Mouse (Mus musculus) forebrain, postnatal 0 days (tissue): Measurements from ENCODE around the gene Ninj1. TPM values are rescaled to one million over a fixed set of nuclear protein-coding genes. Genes with fewer than 3 reads are reported as not detected.

Experiments
- ATAC-seq: fragments of 200-750 bp; cut with Nextera tagmentation; 2 replicates; pipeline ENCODE4 v1.8.0; 2017; ENCODE audit warnings: mild to moderate bottlenecking, moderate library complexity
- DNase-seq: peaks from one replicate; pipeline ENCODE4 v3.0.0-alpha.2; 2015
- H3K27ac ChIP-seq: fragments of 300-500 bp; sonication (generic); 2 replicates; pipeline ENCODE4 v1.5.1; 2014; ENCODE audit warnings: low read depth, mild to moderate bottlenecking, antibody characterized with exemption, low read length, moderate library complexity, mixed read lengths
- H3K27me3 ChIP-seq: fragments of 300-500 bp; sonication (generic); 2 replicates; pipeline ENCODE4 v1.6.1; 2014; ENCODE audit warnings: mild to moderate bottlenecking, low read length, mixed read lengths; ENCODE audit not compliant: insufficient read depth
- H3K36me3 ChIP-seq: fragments of 300-500 bp; sonication (generic); 2 replicates; pipeline ENCODE4 v1.6.1; 2014; ENCODE audit warnings: mild to moderate bottlenecking, moderate library complexity; ENCODE audit not compliant: insufficient read depth
- H3K4me1 ChIP-seq: fragments of 300-500 bp; sonication (generic); 2 replicates; pipeline ENCODE4 v1.6.1; 2014; ENCODE audit warnings: antibody characterized with exemption; ENCODE audit not compliant: insufficient read depth
- H3K4me2 ChIP-seq: fragments of 300-500 bp; sonication (generic); 2 replicates; pipeline ENCODE4 v1.6.1; 2014; ENCODE audit warnings: low read depth, mild to moderate bottlenecking, moderate library complexity
- H3K4me3 ChIP-seq: fragments of 300-500 bp; sonication (generic); 2 replicates; pipeline ENCODE4 v1.5.1; 2014; ENCODE audit warnings: low read depth, low read length, mixed read lengths
- H3K9ac ChIP-seq: fragments of 300-500 bp; sonication (generic); 2 replicates; pipeline ENCODE4 v1.6.1; 2014; ENCODE audit warnings: mild to moderate bottlenecking
- H3K9me3 ChIP-seq: fragments of 300-500 bp; sonication (generic); 2 replicates; pipeline ENCODE4 v1.6.1; 2016; ENCODE audit warnings: low read length
- CTCF ChIP-seq: sonication (generic); IDR thresholded peaks from 2 replicates; pipeline ENCODE4 v1.5.1; 2016; ENCODE audit warnings: antibody characterized with exemption, control low read depth, low read depth
- WGBS: fragments of 180-500 bp; shearing (Covaris S2); extraction: QIAGEN DNeasy Blood & Tissue Kit; methylation state at CpG from one replicate; pipeline ENCODE4 v1.1.7; 2014; 5-methylcytosine and 5-hydroxymethylcytosine counted together
- polyA plus RNA-seq: library from polyadenylated mRNA; unstranded; fragments of >200 nt; fragmentation: Nextera tagmentation; extraction: Ambion mirVana; gene quantifications from 2 replicates; pipeline ENCODE4 v1.2.1, GENCODE M21; 2015
- total RNA-seq: library from RNA; depleted of rRNA; stranded (reverse); fragments of >200 nt; gene quantifications from 2 replicates; pipeline ENCODE4 v1.2.3, GENCODE M21; 2014

Gene Ninj1
- total and polyA plus RNA-seq, 2 experiments from 2014 or later, result 16.5 to 37.0 TPM

DNA sequence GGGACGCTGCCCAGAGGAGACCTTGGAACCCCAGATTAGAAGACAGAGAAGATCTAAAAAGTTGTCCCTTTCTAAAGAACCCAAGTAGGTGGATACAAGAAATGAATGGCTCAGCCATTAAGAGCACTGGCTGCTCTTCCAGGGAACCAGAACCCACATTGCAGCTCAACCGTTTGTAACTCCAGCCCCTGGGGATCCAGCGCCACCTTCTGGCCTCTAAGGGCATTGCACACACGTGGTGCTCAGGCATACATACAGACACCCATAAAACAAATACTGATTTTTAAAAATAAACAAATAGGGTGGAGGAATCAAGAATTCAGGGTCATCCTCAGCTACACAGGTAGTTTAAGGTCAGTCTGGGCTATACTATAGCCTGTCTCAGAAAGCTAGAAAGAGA lies 30.6 kb upstream of the Ninj1 start:
- peak; percentile 48 for TF ChIP-seq CTCF
- H3K4me3 ChIP-seq, result no peak overlapping the region
- H3K27ac ChIP-seq, result no peak overlapping the region
- no peaks in the 10 kb centered on the region for H3K36me3 ChIP-seq
- no peak for DNase-seq
- no peak for ATAC-seq
- 71% methylated on average over 4 of the region's 4 CpGs for WGBS
- no peaks in the 10 kb centered on the region for H3K27me3 ChIP-seq
- H3K9ac ChIP-seq, result no peak overlapping the region
- no peaks in the 10 kb centered on the region for H3K9me3 ChIP-seq
- H3K4me2 ChIP-seq, result no peak overlapping the region
- H3K4me1 ChIP-seq, result 0 out of 2 replicates have a peak, but pooled peaks cover 3% of the 10 kb centered on the region

DNA sequence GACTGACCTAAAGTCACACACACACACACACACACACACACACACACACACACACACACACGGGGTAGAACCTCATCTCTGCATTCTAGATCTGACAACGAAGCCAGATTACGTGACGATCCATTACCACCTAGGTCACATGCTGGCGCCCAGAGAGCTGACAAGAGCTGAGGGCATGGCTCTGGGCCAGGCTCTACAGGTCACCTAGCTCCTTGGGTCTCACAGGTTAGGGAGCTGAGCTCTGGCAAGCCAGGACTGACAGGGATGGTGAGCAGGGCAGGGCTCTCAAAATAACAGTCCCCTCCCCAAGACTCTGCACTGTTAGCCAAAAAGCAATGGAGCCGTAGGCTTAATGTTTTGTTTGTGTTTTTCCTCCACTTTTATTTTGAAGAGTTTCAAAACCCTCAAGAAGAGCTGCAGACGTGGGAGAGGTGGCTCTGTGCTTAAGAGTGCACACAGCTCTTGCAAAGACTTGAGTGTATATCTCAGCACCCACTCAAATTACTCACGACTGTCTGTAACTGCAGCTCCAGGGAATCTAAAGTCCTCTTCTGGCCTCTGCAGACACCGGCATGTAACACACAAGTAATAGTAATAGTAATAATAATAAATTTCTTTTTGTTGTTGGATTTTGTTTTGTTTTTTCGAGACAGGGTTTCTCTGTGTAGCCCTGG lies 29.1 kb upstream of the Ninj1 start:
- ATAC-seq, result no peak
- Histone ChIP-seq H3K27ac (no peak overlapping the region), H3K4me1 (0 out of 2 replicates have a peak, but pooled peaks cover 3% of the 10 kb centered on the region), H3K9me3 (no peaks in the 10 kb centered on the region), H3K9ac (no peak overlapping the region), H3K4me3 (no peak overlapping the region), H3K36me3 (no peaks in the 10 kb centered on the region), H3K27me3 (no peaks in the 10 kb centered on the region), H3K4me2 (no peak overlapping the region)
- no peak for DNase-seq
- TF ChIP-seq CTCF, result no peak
- WGBS, result 76% methylated on average over 10 of the region's 10 CpGs

DNA sequence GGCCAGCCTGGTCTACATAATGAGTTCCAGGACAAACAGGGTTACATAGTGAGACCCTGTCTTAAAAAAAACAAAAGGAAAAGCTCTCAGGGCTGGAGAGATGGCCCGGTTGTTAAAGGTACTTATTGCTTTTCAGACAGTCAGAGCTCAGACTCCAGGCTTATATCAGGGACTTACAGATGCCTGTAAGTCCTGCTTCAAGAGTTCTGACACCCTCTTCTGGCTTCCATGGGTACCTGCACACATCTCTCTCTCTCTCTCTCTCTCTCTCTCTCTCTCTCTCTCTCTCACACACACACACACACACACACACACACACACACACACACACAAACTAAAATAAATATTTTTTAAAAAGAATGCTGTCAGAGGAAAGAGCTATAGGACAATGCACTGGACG lies 26.0 kb upstream of the Ninj1 start:
- 59% methylated on average over 2 of the region's 2 CpGs for WGBS
- Histone ChIP-seq H3K27me3 (no peaks in the 10 kb centered on the region), H3K27ac (no peak overlapping the region), H3K4me3 (no peak overlapping the region), H3K36me3 (no peaks in the 10 kb centered on the region), H3K9ac (no peak overlapping the region), H3K4me2 (no peak overlapping the region), H3K4me1 (no peaks in the 10 kb centered on the region), H3K9me3 (no peaks in the 10 kb centered on the region)
- DNase-seq (no peak), ATAC-seq (no peak)
- no peak for TF ChIP-seq CTCF

DNA sequence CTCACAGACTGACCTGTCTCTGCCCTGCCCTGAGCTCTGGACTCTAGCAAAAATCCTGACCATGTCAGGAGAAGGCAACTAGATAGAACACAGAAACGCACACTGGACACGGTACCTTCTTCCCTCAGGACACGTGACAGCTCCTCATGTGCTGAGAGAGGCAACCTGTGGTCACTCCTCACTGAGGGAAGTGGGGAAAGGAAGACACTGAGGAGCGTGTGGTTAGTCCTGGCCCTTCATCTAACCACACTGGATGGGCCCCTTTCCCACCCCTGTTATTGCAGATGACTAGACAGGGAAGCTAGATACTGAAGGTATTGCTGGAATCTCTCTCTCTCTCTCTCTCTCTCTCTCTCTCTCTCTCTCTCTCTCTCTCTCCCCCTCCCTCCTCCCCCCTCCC lies 24.6 kb upstream of the Ninj1 start:
- no peaks in the 10 kb centered on the region for H3K27me3 ChIP-seq
- ATAC-seq (no peak), DNase-seq (no peak)
- H3K4me2 ChIP-seq, result no peak overlapping the region
- H3K4me1 ChIP-seq, result no peaks in the 10 kb centered on the region
- no peak overlapping the region for H3K27ac ChIP-seq
- WGBS, result 79% methylated on average over 4 of the region's 4 CpGs
- H3K36me3 ChIP-seq, result no peaks in the 10 kb centered on the region
- TF ChIP-seq CTCF, result no peak
- no peaks in the 10 kb centered on the region for H3K9me3 ChIP-seq
- no peak overlapping the region for H3K4me3 ChIP-seq
- H3K9ac ChIP-seq, result no peak overlapping the region

DNA sequence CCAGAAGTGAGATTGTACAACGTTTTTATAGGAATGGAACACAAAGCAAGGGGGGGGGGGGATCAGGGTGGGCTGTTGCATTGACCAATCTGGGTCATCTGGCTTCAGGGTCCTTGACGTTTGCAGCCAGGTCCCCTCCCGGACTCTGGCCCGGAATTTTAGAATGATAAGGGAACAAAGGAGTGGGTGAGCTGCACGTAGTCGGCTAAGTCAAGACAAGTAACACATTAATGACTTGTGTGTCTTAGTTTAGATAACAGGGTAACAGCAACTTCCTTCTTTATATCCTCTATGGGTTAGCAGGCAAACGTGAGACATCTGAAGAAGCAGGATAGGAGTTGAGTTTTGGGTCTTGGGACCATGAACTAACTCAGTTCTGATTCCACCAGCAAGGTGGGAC lies 23.6 kb upstream of the Ninj1 start:
- ATAC-seq (no peak), DNase-seq (no peak)
- no peaks in the 10 kb centered on the region for H3K4me1 ChIP-seq
- H3K27me3 ChIP-seq, result no peaks in the 10 kb centered on the region
- H3K27ac ChIP-seq, result no peak overlapping the region
- WGBS, result 81% methylated on average over 7 of the region's 7 CpGs
- no peak overlapping the region for H3K9ac ChIP-seq
- H3K4me3 ChIP-seq, result no peak overlapping the region
- no peaks in the 10 kb centered on the region for H3K9me3 ChIP-seq
- H3K36me3 ChIP-seq, result no peaks in the 10 kb centered on the region
- no peak overlapping the region for H3K4me2 ChIP-seq
- no peak for TF ChIP-seq CTCF

DNA sequence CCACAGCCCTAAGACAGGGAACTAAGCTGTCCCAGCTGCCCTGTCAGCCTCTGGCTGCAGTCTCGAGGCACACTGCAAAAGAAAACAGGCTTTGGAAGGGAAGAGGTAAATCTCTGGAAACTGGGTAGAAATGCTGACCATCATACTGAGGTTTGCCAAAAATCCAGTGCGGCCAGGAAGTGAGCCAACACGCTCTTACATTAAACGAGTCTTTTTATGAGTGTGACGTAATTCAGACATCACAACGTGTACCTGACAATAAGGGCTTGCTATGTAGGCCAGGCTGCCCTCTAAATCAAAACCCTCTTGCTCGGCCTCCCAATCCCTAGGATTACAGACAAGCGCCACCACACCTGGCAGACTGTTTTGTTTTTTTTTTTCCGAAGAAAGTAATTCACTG lies 20.2 kb upstream of the Ninj1 start:
- 53% methylated on average over 9 of the region's 9 CpGs for WGBS

DNA sequence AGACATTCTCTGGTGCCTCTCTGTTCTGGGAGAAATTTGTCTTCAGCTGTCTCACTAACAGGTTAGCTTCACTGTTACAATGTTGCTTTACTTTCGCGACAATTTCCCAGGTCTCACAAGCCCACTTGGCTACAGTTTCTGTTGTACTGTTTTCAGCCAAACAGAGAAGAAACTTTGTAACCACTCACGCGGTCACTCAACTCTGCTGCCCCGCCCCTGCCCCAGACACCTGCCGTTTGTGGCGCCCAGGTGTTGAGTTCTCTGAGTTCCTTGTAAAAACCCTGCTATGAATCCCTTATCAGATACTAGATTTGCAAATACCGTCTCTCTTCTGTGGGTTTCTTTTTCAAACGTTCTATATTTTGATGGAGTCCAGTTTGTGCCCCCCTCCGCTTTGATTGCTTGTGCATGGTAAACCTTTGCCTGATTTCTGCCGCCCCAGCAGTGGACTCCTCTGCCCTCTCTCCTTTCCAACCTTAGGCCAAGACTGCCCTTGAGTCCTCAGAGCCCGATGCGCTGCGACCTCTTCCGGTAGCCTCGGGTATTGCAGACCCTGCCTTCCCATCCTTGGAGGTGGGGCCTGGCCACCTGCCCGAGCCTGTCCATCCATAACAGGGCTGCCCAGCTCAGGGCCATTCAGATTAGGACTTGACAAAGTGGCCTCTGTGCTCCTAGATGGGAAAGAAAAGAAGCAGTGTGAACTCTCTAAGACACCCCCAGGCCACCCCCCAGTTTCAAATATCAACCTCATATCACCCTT lies 17.7 kb upstream of the Ninj1 start:
- WGBS, result 19% methylated on average over 17 of the region's 17 CpGs
- H3K4me3 ChIP-seq, result no peak overlapping the region
- no peaks in the 10 kb centered on the region for H3K4me1 ChIP-seq
- H3K4me2 ChIP-seq, result no peak overlapping the region
- no peaks in the 10 kb centered on the region for H3K9me3 ChIP-seq
- DNase-seq (peak; percentile 84), ATAC-seq (peak; percentile 56; the same call in 1 of the 2 replicates)
- H3K27me3 ChIP-seq, result no peaks in the 10 kb centered on the region
- no peak overlapping the region for H3K9ac ChIP-seq
- no peaks in the 10 kb centered on the region for H3K36me3 ChIP-seq
- TF ChIP-seq CTCF, result peak; percentile 90
- H3K27ac ChIP-seq, result no peak overlapping the region

More for the DNA sequence above, 20.2 kb upstream of the Ninj1 start:
- TF ChIP-seq CTCF, result no peak
- no peak overlapping the region for H3K9ac ChIP-seq
- no peak for ATAC-seq
- H3K9me3 ChIP-seq, result no peaks in the 10 kb centered on the region
- H3K4me3 ChIP-seq, result no peak overlapping the region
- H3K4me1 ChIP-seq, result no peaks in the 10 kb centered on the region
- no peaks in the 10 kb centered on the region for H3K27me3 ChIP-seq
- H3K36me3 ChIP-seq, result no peaks in the 10 kb centered on the region
- no peak overlapping the region for H3K27ac ChIP-seq
- DNase-seq, result no peak
- no peak overlapping the region for H3K4me2 ChIP-seq
